Mouse (Mus musculus): Measurements from ENCODE around the gene Bglap3. TPM values are rescaled to one million over a fixed set of nuclear protein-coding genes. Genes with fewer than 3 reads are reported as not detected.
A peak's percentile ranks its signal among the peaks of the same experiment; 100 is the strongest.
"Not testable (repeated sequence)": the region's sequence is repeated elsewhere in the genome, so short reads cannot be mapped to it uniquely, and the experiment has no call there.

Gene Bglap3
- polyA plus RNA-seq, 1 experiment from 2014 or later = not detected

DNA sequence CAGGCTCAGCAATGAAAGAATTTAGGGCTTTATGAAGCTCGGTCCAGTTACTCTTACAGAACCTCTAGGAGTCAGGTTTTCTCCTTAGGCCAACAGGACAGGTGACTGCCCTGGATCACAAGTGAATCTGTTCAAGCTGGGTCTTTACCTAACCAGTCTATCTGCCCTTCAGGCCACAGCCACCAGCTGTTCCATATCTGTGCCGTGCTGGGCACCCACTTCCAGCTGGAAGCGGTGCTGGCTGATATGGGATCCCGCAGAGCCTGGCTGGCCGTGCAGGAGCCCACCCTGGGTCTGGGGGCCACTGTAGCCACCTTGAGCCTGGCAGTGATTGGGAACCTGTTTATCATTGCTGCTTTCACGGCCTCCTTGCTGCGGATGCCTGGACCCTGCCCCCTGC is 5.0 kb downstream of the Bglap3 start:
- DNase-seq (ENCODE audit: low spot score); H3K4me2 ChIP-seq (ENCODE audit: low read depth, severe bottlenecking); H3K4me3 ChIP-seq (ENCODE audit: low read depth, low read length); H3K9me3 ChIP-seq (ENCODE audit: control insufficient read depth, low read length); H3K27ac ChIP-seq (replicated peaks; ENCODE audit: low read depth, low read length); ATAC-seq (ENCODE audit: insufficient number of reproducible peaks, low FRiP score, low TSS enrichment, low read depth); H3K9ac ChIP-seq (ENCODE audit: low read length); H3K36me3 ChIP-seq (ENCODE audit: control insufficient read depth, insufficient read depth, low read length); H3K4me1 ChIP-seq (ENCODE audit: control insufficient read depth, insufficient read depth, low read length): not testable (repeated sequence)
- 55% methylated on average over 3 of the region's 7 CpGs for WGBS
- H3K27me3 ChIP-seq (ENCODE audit: control insufficient read depth, insufficient read depth, low read length) = peaks cover 16% of the 10 kb centered on the region

DNA sequence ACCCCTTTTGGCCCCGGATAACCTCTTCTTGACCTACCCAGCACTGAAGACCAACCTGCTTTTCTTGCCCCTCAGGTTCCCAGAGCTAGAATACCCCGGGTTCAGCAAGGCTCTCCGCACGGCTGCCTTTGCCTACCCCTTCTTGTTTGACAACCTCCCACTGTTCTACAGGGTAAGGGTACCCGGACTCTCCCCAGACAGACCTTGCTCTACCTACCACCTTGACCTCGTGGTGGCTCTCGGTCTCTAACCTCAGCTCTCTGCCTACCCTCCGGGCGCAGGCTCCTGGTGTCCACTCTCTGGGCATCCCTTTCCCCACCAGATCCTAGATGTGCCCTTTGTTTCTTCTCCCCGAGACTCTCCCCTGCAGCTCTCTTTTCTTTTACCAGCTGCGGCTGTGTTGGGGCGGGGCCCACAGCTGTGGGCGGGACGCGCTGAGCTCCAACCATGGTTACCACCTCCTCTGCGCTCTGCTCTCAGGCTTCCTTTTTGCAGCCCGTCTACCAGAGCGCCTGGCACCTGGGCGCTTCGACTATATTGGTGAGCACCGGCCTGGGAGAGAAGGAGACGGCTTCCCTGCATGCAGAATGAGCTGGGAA is 5.6 kb downstream of the Bglap3 start:
- H3K27ac ChIP-seq (replicated peaks; ENCODE audit: low read depth, low read length); H3K9ac ChIP-seq (ENCODE audit: low read length); H3K9me3 ChIP-seq (ENCODE audit: control insufficient read depth, low read length); H3K36me3 ChIP-seq (ENCODE audit: control insufficient read depth, insufficient read depth, low read length); H3K4me3 ChIP-seq (ENCODE audit: low read depth, low read length); H3K4me1 ChIP-seq (ENCODE audit: control insufficient read depth, insufficient read depth, low read length): not testable (repeated sequence)
- 0 out of 2 replicates have a peak overlapping the region, but pooled peaks have one; percentile 10 for H3K4me2 ChIP-seq (ENCODE audit: low read depth, severe bottlenecking)
- H3K27me3 ChIP-seq (ENCODE audit: control insufficient read depth, insufficient read depth, low read length) = peaks cover 16% of the 10 kb centered on the region
- DNase-seq (ENCODE audit: low spot score) = peak; percentile 45
- 4% methylated on average over 14 of the region's 22 CpGs for WGBS
- peak; percentile 62; the same call in 1 of the 2 replicates for ATAC-seq (ENCODE audit: insufficient number of reproducible peaks, low FRiP score, low TSS enrichment, low read depth)

DNA sequence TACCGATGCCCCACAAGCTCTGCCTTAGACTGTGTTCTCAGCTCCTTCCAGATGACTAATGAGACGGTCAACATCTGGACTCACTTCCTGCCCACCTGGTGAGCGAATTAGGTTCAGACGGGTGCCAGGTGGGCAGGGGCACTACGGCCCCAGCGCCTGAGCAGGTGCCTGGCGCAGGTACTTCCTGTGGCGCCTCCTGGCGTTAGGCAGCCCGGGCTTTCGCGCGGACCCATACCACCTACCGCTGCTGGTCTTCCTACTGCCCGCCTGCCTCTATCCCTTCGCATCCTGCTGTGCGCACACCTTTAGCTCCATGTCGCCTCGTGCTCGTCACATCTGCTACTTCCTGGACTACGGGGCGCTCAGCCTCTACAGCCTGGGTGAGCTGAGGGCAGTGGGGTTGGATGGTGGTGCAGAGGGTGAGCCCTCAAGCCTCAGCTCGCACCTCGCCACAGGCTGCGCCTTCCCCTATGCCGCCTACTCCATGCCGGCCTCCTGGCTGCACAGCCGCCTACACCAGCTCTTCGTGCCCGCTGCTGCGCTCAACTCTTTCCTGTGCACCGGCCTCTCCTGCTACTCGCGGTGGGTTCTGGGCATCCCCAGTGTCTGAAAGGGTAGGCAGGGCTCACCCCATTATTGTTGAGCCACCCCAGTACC is 6.7 kb downstream of the Bglap3 start:
- Histone ChIP-seq H3K27me3 (ENCODE audit: control insufficient read depth, insufficient read depth, low read length) (peaks cover 16% of the 10 kb centered on the region), H3K4me2 (ENCODE audit: low read depth, severe bottlenecking) (no peak overlapping the region), H3K4me3 (ENCODE audit: low read depth, low read length) (no peak overlapping the region), H3K27ac (replicated peaks; ENCODE audit: low read depth, low read length) (no peak overlapping the region), H3K9me3 (ENCODE audit: control insufficient read depth, low read length) (no peaks in the 10 kb centered on the region), H3K9ac (ENCODE audit: low read length) (no peak overlapping the region), H3K4me1 (ENCODE audit: control insufficient read depth, insufficient read depth, low read length) (peaks cover 5% of the 10 kb centered on the region; the same call in 1 of the 2 replicates), H3K36me3 (ENCODE audit: control insufficient read depth, insufficient read depth, low read length) (peaks cover 5% of the 10 kb centered on the region)
- ATAC-seq (ENCODE audit: insufficient number of reproducible peaks, low FRiP score, low TSS enrichment, low read depth) (no peak), DNase-seq (ENCODE audit: low spot score) (peak; percentile 29)
- 30% methylated on average over 34 of the region's 34 CpGs for whole genome bisulfite sequencing

DNA sequence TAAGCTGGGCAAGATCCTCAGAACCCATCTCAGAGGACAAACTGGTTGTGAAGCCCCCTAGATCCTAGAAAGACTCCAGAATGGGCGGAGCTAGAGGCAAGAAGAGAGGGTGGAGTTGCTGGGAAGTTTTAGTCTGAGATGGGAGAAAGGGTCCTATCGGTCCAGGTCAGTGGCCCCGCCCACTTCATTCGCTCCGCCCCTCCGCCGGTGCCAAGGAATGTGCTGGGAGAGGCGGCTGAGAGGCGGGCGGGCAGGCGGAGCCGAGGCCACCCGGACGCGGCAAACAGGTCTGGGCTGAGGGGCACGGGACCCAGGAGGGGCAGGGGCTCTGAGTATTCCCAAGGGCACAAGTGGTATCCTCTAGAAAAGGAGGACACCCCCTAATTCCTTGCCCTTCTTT is 8.2 kb downstream of the Bglap3 start, which contains the start of gene Paqr6:
Gene Paqr6 (plus strand): TSS at position 248 of the 400 bp plus-strand sequence.
- Histone ChIP-seq H3K4me3 (ENCODE audit: low read depth, low read length) (0 out of 2 replicates have a peak within 1 kb of the TSS, but pooled peaks have one; percentile 3), H3K4me1 (ENCODE audit: control insufficient read depth, insufficient read depth, low read length) (peaks cover 5% of the 10 kb centered on the region; the same call in 1 of the 2 replicates), H3K27me3 (ENCODE audit: control insufficient read depth, insufficient read depth, low read length) (peaks cover 16% of the 10 kb centered on the region), H3K9me3 (ENCODE audit: control insufficient read depth, low read length) (no peaks in the 10 kb centered on the region), H3K4me2 (ENCODE audit: low read depth, severe bottlenecking) (peak within 1 kb of the TSS; percentile 15; the same call in 1 of the 2 replicates), H3K27ac (replicated peaks; ENCODE audit: low read depth, low read length) (0 out of 2 replicates have a peak within 1 kb of the TSS, but pooled peaks have one; percentile 12), H3K9ac (ENCODE audit: low read length) (no peak within 1 kb of the TSS), H3K36me3 (ENCODE audit: control insufficient read depth, insufficient read depth, low read length) (peaks cover 15% of the 10 kb centered on the region)
- WGBS = 1% methylated on average over 16 of the region's 16 CpGs
- ATAC-seq (ENCODE audit: insufficient number of reproducible peaks, low FRiP score, low TSS enrichment, low read depth) = no peak
- peak; percentile 72 for DNase-seq (ENCODE audit: low spot score)

DNA sequence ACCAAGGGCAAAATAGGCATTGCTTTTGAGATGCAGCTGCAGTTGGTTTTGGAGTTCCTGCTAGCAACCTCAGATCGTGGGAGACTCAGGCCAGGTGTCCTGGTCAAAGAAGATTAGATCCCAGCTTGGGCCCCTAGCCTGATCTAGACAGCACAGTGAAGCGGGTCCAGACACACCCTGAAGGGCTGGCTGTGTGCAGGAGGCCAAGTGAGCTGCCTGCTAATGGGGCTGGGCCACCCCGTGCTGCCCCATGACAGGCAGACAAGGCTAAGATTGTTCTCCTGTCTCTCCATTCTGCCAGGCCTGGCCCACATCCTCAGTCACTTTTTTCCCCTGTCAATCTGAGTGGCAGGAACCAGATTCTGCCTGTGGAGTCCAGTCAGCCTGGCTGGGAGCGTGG is 8.8 kb downstream of the Bglap3 start:
- peaks cover 20% of the 10 kb centered on the region for H3K36me3 ChIP-seq (ENCODE audit: control insufficient read depth, insufficient read depth, low read length)
- 58% methylated on average over 4 of the region's 4 CpGs for WGBS
- no peak for DNase-seq (ENCODE audit: low spot score)
- H3K9me3 ChIP-seq (ENCODE audit: control insufficient read depth, low read length) = no peaks in the 10 kb centered on the region
- H3K4me1 ChIP-seq (ENCODE audit: control insufficient read depth, insufficient read depth, low read length) = peaks cover 5% of the 10 kb centered on the region; the same call in 1 of the 2 replicates
- peaks cover 16% of the 10 kb centered on the region for H3K27me3 ChIP-seq (ENCODE audit: control insufficient read depth, insufficient read depth, low read length)
- H3K4me2 ChIP-seq (ENCODE audit: low read depth, severe bottlenecking) = no peak overlapping the region
- 0 out of 2 replicates have a peak overlapping the region, but pooled peaks have one; percentile 12 for H3K27ac ChIP-seq (replicated peaks; ENCODE audit: low read depth, low read length)
- no peak for ATAC-seq (ENCODE audit: insufficient number of reproducible peaks, low FRiP score, low TSS enrichment, low read depth)
- H3K4me3 ChIP-seq (ENCODE audit: low read depth, low read length) = no peak overlapping the region
- H3K9ac ChIP-seq (ENCODE audit: low read length) = no peak overlapping the region

DNA sequence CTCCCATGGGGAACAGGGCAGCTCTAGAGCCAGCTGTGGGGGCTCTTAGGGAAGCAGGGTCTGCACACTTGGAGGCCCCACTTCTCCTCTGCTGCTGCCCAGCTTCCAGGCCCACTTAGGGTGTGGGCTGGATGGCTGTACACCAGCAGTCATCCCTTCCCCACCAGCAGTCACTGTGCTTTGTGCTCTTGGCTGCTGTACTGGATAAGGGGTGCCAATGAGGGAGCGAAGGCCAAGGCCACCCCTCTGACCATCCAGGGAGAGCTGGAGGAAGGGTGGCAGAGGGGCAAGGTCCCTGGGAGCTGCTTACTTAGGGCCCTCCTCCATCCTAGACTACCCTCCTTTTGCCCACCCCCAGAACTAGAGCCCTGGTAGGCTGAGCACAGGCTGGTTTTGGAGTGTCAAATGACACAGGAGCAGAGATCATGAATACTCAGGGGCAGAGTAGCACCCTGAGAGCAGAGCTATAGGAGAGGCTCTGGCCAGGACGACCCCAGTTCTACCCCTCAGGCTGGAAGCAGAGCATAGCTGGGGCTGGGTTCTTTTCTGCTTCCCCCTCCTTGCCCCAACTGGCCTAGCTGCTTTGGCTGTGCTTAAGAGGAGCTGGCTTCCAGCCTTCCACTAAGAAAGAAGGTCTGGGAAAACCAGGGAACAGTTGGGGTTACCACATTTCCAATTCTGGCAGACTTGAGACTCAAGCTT is 10.8 kb downstream of the Bglap3 start:
- Histone ChIP-seq H3K36me3 (ENCODE audit: control insufficient read depth, insufficient read depth, low read length) (peaks cover 33% of the 10 kb centered on the region), H3K27ac (replicated peaks; ENCODE audit: low read depth, low read length) (no peak overlapping the region)

DNA sequence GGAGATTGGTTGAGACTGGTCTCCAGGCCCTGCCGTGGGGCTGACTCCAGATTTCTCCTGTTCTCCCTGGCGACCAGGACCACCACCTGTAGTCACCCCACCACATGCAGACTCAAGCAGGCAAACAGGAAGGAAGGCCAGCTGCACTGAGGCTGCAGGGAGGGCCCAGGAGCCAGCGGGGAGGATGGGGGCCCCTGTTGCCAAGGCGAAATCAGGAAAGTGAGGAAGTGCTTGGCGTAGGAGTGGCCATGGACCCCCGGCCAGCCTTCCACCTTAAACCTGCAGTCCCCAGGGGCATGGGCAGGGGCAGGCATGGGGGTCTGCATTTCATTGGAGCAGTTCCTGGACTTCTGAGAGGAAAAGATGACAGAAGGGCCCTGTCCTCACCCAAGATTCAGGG is 11.4 kb downstream of the Bglap3 start:
- H3K4me1 ChIP-seq (ENCODE audit: control insufficient read depth, insufficient read depth, low read length) = peaks cover 5% of the 10 kb centered on the region; the same call in 1 of the 2 replicates
- H3K36me3 ChIP-seq (ENCODE audit: control insufficient read depth, insufficient read depth, low read length) = peaks cover 34% of the 10 kb centered on the region
- H3K4me2 ChIP-seq (ENCODE audit: low read depth, severe bottlenecking) = no peak overlapping the region
- peaks cover 14% of the 10 kb centered on the region for H3K27me3 ChIP-seq (ENCODE audit: control insufficient read depth, insufficient read depth, low read length)
- 80% methylated on average over 6 of the region's 6 CpGs for WGBS
- no peak overlapping the region for H3K4me3 ChIP-seq (ENCODE audit: low read depth, low read length)
- DNase-seq (ENCODE audit: low spot score) (no peak), ATAC-seq (ENCODE audit: insufficient number of reproducible peaks, low FRiP score, low TSS enrichment, low read depth) (no peak)
- H3K27ac ChIP-seq (replicated peaks; ENCODE audit: low read depth, low read length) = no peak overlapping the region
- H3K9me3 ChIP-seq (ENCODE audit: control insufficient read depth, low read length) = no peaks in the 10 kb centered on the region
- H3K9ac ChIP-seq (ENCODE audit: low read length) = no peak overlapping the region

More for the DNA sequence above, 10.8 kb downstream of the Bglap3 start:
- no peak overlapping the region for H3K9ac ChIP-seq (ENCODE audit: low read length)
- ATAC-seq (ENCODE audit: insufficient number of reproducible peaks, low FRiP score, low TSS enrichment, low read depth) (no peak), DNase-seq (ENCODE audit: low spot score) (no peak)
- 81% methylated on average over 2 of the region's 2 CpGs for WGBS
- no peak overlapping the region for H3K4me2 ChIP-seq (ENCODE audit: low read depth, severe bottlenecking)
- H3K4me3 ChIP-seq (ENCODE audit: low read depth, low read length) = no peak overlapping the region
- no peaks in the 10 kb centered on the region for H3K9me3 ChIP-seq (ENCODE audit: control insufficient read depth, low read length)
- H3K27me3 ChIP-seq (ENCODE audit: control insufficient read depth, insufficient read depth, low read length) = peaks cover 16% of the 10 kb centered on the region
- H3K4me1 ChIP-seq (ENCODE audit: control insufficient read depth, insufficient read depth, low read length) = peaks cover 5% of the 10 kb centered on the region; the same call in 1 of the 2 replicates

DNA sequence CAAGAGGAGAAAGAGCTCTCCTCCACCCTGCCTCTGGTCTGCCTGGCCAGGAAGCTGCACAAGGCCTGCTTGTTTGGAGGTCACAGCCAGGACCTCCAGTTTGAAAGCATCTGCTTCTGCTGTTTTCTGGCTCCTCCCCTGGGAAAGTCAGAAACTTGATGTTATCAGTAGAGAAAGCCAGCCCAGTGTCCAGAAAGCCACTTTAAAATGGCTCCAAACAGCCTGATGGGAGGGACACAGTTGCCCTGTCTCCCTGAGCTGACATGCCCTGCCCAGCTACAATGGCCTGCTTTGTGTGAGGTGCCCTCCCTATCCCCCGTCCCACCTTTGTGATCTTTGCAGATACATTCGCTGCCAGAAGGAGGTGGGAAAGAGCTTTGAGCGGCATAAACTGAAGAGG is 12.6 kb downstream of the Bglap3 start:
- Histone ChIP-seq H3K4me3 (ENCODE audit: low read depth, low read length) (no peak overlapping the region), H3K4me1 (ENCODE audit: control insufficient read depth, insufficient read depth, low read length) (peaks cover 5% of the 10 kb centered on the region; the same call in 1 of the 2 replicates), H3K9ac (ENCODE audit: low read length) (no peak overlapping the region), H3K4me2 (ENCODE audit: low read depth, severe bottlenecking) (no peak overlapping the region), H3K27ac (replicated peaks; ENCODE audit: low read depth, low read length) (no peak overlapping the region), H3K36me3 (ENCODE audit: control insufficient read depth, insufficient read depth, low read length) (peaks cover 41% of the 10 kb centered on the region), H3K27me3 (ENCODE audit: control insufficient read depth, insufficient read depth, low read length) (peaks cover 6% of the 10 kb centered on the region), H3K9me3 (ENCODE audit: control insufficient read depth, low read length) (no peaks in the 10 kb centered on the region)
- ATAC-seq (ENCODE audit: insufficient number of reproducible peaks, low FRiP score, low TSS enrichment, low read depth) = no peak
- 81% methylated on average over 3 of the region's 3 CpGs for WGBS
- DNase-seq (ENCODE audit: low spot score) = no peak
